Mouse (Mus musculus) cerebellum, adult (tissue): ENCODE measurements around the gene Spen.

Source experiments
- ATAC-seq: cut with Nextera tagmentation; 2 replicates; pipeline ENCODE4 v1.9.2; 2017; ENCODE audit warnings: mild to moderate bottlenecking, moderate library complexity, mixed read lengths; ENCODE audit not compliant: insufficient number of reproducible peaks, low FRiP score, low TSS enrichment

The Spen gene

DNA sequence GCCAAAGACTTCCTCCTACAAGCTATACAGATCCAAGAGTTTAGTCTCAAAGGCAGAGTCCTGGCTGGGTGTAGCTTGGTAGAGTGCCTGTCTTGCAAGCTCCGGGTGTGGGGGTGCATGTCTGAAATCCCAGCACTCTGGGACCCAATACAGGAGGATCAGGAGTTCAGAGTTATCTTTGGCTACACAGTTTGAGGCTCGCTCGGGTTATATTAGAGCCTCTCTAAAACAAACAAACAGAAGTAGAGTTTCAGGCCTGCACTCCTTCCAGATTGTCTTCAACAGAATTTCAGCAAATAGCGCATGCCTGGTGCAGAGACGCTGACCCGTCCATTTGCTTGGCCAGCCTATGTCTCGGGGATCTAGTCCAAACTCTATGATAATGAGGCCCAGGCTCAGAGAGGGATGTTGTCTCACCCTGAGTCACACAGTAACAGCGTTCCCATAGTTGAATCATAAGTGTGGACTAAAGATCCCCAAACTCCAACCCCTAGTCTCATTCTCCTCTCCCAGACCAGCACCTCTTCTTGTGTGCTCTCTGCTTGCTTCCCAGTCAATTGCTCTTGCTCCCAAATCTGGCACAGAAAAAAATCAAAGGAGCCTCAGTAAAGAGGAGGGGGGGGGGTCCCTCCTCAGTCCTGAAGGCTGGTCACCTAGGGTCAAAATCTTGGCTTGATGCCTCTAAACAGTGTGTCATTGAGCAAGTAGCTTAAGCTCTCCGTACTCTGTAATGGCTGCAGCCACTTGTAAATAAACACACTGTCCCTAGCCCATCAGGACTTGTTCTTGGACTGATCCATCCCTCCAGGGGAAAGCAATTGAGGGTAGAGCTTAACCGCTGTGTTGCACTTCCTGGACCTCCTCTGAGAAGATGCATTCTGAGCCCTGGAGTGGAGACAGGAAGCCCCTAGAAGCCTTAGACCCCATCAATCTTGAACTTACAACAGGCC is 111.3 kb downstream of the Spen start:
- no peak for ATAC-seq

DNA sequence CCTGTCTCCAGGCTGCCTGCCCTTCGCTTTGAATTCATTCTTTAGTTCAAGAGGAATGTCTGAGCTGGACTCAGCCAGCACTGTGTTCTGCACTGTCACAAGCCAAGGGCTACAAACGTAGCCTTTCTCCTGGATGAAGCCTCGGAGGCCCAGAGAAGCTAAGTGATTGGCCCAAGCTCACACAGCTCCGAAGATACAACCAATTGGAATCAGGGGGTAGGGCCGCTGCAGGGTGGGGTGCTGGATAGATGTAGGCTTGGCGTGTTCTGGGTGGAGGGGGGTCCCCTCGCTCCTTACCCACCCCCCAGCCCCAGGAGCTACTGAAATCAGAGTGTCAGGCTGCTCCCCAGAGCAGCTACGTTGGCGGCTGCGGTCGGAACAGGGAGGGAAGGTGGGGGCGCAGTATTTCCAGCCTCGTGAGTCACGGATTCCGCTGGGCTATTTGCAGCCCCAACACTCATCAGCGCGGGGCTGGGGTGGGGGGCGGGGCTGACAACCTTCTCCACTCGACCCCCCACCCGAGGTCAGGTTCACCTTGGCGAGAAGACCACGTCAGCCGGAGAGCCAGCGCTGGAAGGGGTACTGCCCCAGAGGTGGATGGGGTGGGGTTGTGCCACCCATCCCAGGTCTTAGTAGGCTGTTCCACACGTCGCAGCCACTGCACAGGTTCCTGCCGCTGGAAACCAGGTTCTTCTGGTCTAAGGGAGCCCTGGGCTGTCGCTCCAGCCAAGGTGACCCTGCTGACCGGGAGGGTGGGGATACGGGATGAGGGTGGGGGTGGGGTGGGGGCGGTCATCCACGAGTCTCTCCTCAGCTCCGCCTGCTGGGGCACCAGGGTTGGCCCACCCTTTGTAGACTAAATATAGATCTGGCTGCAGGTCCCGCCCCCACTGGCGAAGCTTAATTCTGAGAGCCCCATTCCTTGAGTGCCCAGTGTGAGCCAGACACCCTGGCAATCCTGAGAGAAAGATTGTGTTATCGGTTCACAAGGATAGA is 112.6 kb downstream of the Spen start:
- ATAC-seq: peak; percentile 93

DNA sequence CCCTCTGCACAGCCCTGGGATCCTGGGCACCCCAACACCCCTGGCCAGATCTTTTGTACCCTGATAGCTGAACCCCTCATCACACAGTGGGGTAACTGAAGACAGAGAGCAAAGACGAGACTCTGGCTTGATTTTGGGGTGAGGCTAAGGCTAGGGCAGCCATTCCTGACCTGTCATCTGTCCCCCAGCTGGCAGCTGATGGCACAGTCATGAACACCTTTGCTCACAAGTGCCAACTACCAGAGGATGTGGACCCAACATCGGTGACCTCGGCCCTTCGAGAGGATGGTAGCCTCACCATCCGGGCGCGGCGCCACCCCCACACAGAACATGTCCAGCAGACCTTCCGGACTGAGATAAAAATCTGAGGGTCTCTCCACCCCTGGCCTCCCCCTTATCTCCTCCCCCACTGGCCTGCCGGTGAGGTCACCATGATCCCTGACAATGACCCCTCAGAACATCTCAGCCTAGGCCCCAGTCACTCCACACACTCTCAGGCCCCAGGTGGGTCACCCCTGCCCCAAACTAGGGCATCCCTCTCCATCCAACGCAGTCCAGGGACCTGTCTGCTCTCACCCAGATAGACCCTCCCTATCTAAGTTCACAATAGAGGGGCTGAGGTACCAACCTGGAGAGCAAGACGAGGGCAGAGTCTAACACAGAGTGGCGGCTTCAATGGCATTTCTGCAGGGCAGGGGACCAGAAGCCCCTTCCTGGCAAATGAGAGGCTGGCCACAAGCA is 114.5 kb downstream of the Spen start:
- no peak for ATAC-seq

GRCm38 (mm10) chr4:141423288-141423687 is 115.1 kb downstream of the Spen start:
- ATAC-seq: no peak

- ATAC-seq: no peak
Observed at GRCm38 (mm10) chr4:141422841-141423240, 115.6 kb downstream of the Spen start.

- ATAC-seq: no peak
Observed at GRCm38 (mm10) chr4:141421423-141421822, 117.0 kb downstream of the Spen start.

GRCm38 (mm10) chr4:141420886-141421285 is 117.5 kb downstream of the Spen start:
- ATAC-seq: no peak

GRCm38 (mm10) chr4:141420192-141420829 is 118.1 kb downstream of the Spen start, which contains the start of gene Hspb7:
Gene Hspb7 (plus strand): TSS chr4:141420779.
- ATAC-seq: no peak

- ATAC-seq: no peak
Observed at GRCm38 (mm10) chr4:141419398-141420191, 118.8 kb downstream of the Spen start.
